Mouse (Mus musculus) activated CD4-positive, CD25-positive, alpha-beta regulatory T cell (primary cell): ENCODE data around the gene Anxa9. TPM values are rescaled to one million over a fixed set of nuclear protein-coding genes. Genes with fewer than 3 reads are reported as not detected.

Experiments used
- polyA plus RNA-seq, 2 experiments: library from polyadenylated mRNA; unstranded; fragments of 100-300 nt; shearing (Covaris generic); gene quantifications; one replicate each; pipeline ENCODE4 v1.2.1; 2017

The Anxa9 gene
- under 1 TPM in 1 of 2 experiments, not detected in 1; 0.85 TPM for polyA plus RNA-seq

GRCm38 (mm10) chr3:95307100-95307499, at the start of gene Anxa9:
Anxa9 (minus strand) TSS chr3:95307176.

GRCm38 (mm10) chr3:95314486-95315093, 7.6 kb upstream of the Anxa9 start, which contains the start of gene Cers2:
Cers2 (plus strand) TSS chr3:95314791.

GRCm38 (mm10) chr3:95281216-95282126, 25.5 kb downstream of the Anxa9 start, which contains the start of the genes Mindy1 and Prune1:
Mindy1 (plus strand) TSS chr3:95281345.
Prune1 (minus strand) TSS chr3:95282076.

GRCm38 (mm10) chr3:95250783-95251424, 56.1 kb downstream of the Anxa9 start, which contains the start of gene Bnipl:
Bnipl (minus strand) TSS chr3:95251193.

Other genes starting within 250 kb of the Anxa9 start
- gene Pip5k1a, start 200.2 kb downstream of the Anxa9 start, polyA plus RNA-seq: 10 to 100 TPM; 24.1 to 24.5 TPM
- gene Vps72, start 196.2 kb downstream of the Anxa9 start, polyA plus RNA-seq: 100 to 1,000 TPM in 1 of 2 experiments, 10 to 100 TPM in 1; 99.6 to 118 TPM
- gene Tmod4, start 182.7 kb downstream of the Anxa9 start, polyA plus RNA-seq: 1 to 10 TPM; 2.0 to 4.4 TPM
- gene Scnm1, start 173.2 kb downstream of the Anxa9 start, polyA plus RNA-seq: 100 to 1,000 TPM in 1 of 2 experiments, 10 to 100 TPM in 1; 65.2 to 120 TPM
- 10 to 100 TPM; 23.6 to 34.9 TPM for gene Lysmd1, start 173.1 kb downstream of the Anxa9 start, polyA plus RNA-seq
- gene Tnfaip8l2, start 164.8 kb downstream of the Anxa9 start, polyA plus RNA-seq: 100 to 1,000 TPM; 229 to 255 TPM
- 1 to 10 TPM; 1.8 to 1.9 TPM for gene Sema6c, start 146.7 kb downstream of the Anxa9 start, polyA plus RNA-seq
- gene Gabpb2, start 89.3 kb downstream of the Anxa9 start, polyA plus RNA-seq: 10 to 100 TPM; 24.8 to 34.5 TPM
- 100 to 1,000 TPM; 446 to 449 TPM for gene Cdc42se1, start 78.4 kb downstream of the Anxa9 start, polyA plus RNA-seq
- gene Mllt11, start 75.0 kb downstream of the Anxa9 start, polyA plus RNA-seq: 10 to 100 TPM in 1 of 2 experiments, 1 to 10 TPM in 1; 9.1 to 20.6 TPM
- gene Gm128, start 65.6 kb downstream of the Anxa9 start, polyA plus RNA-seq: 1 to 10 TPM in 1 of 2 experiments, under 1 TPM in 1; 0.42 to 1.2 TPM
- gene Bnipl, start 56.0 kb downstream of the Anxa9 start, polyA plus RNA-seq: 1 to 10 TPM in 1 of 2 experiments, under 1 TPM in 1; 0.45 to 1.1 TPM
- gene Mindy1, start 25.8 kb downstream of the Anxa9 start, polyA plus RNA-seq: 10 to 100 TPM; 28.2 to 29.8 TPM
- 1 to 10 TPM; 6.4 to 6.5 TPM for gene Prune1, start 25.1 kb downstream of the Anxa9 start, polyA plus RNA-seq
- 100 to 1,000 TPM; 193 to 214 TPM for gene Cers2, start 7.6 kb upstream of the Anxa9 start, polyA plus RNA-seq
- gene Setdb1, start 50.0 kb upstream of the Anxa9 start, polyA plus RNA-seq: 10 to 100 TPM; 27.3 to 39.2 TPM
- not detected for gene 4930558C23Rik, start 95.7 kb upstream of the Anxa9 start, polyA plus RNA-seq
- gene Arnt, start 127.2 kb upstream of the Anxa9 start, polyA plus RNA-seq: 10 to 100 TPM; 33.0 to 36.3 TPM
- gene Ctsk, start 192.1 kb upstream of the Anxa9 start, polyA plus RNA-seq: not detected
- gene Ctss, start 219.6 kb upstream of the Anxa9 start, polyA plus RNA-seq: 100 to 1,000 TPM; 332 to 402 TPM